Mouse (Mus musculus): ENCODE data around the gene Napb. TPM values are rescaled to one million over a fixed set of nuclear protein-coding genes. Genes with fewer than 3 reads are reported as not detected.
"Not testable (repeated sequence)": the region's sequence is repeated elsewhere in the genome, so short reads cannot be mapped to it uniquely, and the experiment has no call there.

Napb gene
- polyA plus RNA-seq (2012; rRNA removed), result 219 and 222 TPM in 2 replicates

GRCm38 (mm10) chr2:148732327-148733000 is at the start of gene Napb:
TSS of gene Napb (minus strand) at chr2:148732467.
- Histone ChIP-seq H3K4me1 (ENCODE audit: control insufficient read depth, insufficient read depth, low read length) (peaks cover 12% of the 10 kb centered on the region), H3K4me3 (ENCODE audit: insufficient read depth, low read length) (peak within 1 kb of the TSS; percentile 96), H3K27ac (ENCODE audit: insufficient read depth, low read length) (peak within 1 kb of the TSS; percentile 85)
- TF ChIP-seq CTCF (IDR thresholded peaks at IDR 0.05; ENCODE audit: extremely low read depth, insufficient read depth, low read length) (no peak), POLR2A (IDR thresholded peaks at IDR 0.05; ENCODE audit: extremely low read depth, insufficient read depth, low read length) (peak; percentile 100)

- TF ChIP-seq POLR2A (IDR thresholded peaks at IDR 0.05; ENCODE audit: extremely low read depth, insufficient read depth, low read length), result no peak
- TF ChIP-seq CTCF (IDR thresholded peaks at IDR 0.05; ENCODE audit: extremely low read depth, insufficient read depth, low read length), result no peak
- no peak within 1 kb of the TSS for H3K27ac ChIP-seq (ENCODE audit: insufficient read depth, low read length)
- H3K4me3 ChIP-seq (ENCODE audit: insufficient read depth, low read length), result no peak within 1 kb of the TSS
- H3K4me1 ChIP-seq (ENCODE audit: control insufficient read depth, insufficient read depth, low read length), result no peaks in the 10 kb centered on the region
Observed at GRCm38 (mm10) chr2:148781709-148782108, 49.4 kb upstream of the Napb start, which contains the start of gene 8030411F24Rik. TSS of gene 8030411F24Rik (plus strand) at chr2:148782009.

GRCm38 (mm10) chr2:148771397-148771796 is 39.1 kb upstream of the Napb start, which contains the start of gene Cst11:
TSS of gene Cst11 (minus strand) at chr2:148771497.
- H3K4me1 ChIP-seq (ENCODE audit: control insufficient read depth, insufficient read depth, low read length); H3K27ac ChIP-seq (ENCODE audit: insufficient read depth, low read length); H3K4me3 ChIP-seq (ENCODE audit: insufficient read depth, low read length): not testable (repeated sequence)

DNA sequence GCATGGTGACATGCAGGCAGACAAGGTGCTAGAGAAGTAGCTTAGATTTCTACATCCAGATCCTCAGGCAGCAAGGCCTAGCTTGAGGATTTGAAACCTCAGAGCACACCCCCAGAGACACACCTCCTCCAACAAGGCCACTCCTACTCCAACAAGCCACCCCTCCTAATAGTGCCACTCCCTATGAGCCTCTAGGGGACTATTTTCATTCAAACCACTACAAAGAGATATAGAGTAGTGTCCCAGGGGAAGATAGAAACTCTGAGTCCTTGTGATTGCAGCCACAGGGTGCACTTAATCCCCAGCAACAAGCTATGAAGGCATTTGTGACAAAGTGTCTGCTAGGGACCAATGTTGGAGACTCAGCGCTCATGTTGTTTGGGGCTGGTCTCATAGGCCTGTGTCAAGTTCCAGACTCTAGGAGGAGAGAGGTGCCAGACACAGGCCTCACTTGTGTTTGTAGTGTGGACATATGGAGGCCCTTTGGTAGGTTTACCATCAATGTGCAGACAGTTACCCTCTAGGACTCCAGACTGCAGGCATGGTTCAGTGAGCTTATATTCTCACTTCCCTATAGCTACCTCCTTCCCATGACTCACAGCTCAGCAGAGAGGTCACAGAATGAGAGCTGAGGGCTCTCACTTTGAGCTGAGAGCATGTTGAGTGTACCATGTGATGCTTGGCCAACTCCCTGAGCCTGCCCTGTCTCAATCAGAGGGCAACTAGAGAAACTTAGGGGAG is 31.6 kb upstream of the Napb start:
- TF ChIP-seq CTCF (IDR thresholded peaks at IDR 0.05; ENCODE audit: extremely low read depth, insufficient read depth, low read length) (no peak), POLR2A (IDR thresholded peaks at IDR 0.05; ENCODE audit: extremely low read depth, insufficient read depth, low read length) (no peak)
- Histone ChIP-seq H3K4me1 (ENCODE audit: control insufficient read depth, insufficient read depth, low read length) (no peaks in the 10 kb centered on the region), H3K27ac (ENCODE audit: insufficient read depth, low read length) (no peak overlapping the region), H3K4me3 (ENCODE audit: insufficient read depth, low read length) (no peak overlapping the region)

- no peak overlapping the region for H3K27ac ChIP-seq (ENCODE audit: insufficient read depth, low read length)
- no peaks in the 10 kb centered on the region for H3K4me1 ChIP-seq (ENCODE audit: control insufficient read depth, insufficient read depth, low read length)
- no peak overlapping the region for H3K4me3 ChIP-seq (ENCODE audit: insufficient read depth, low read length)
- TF ChIP-seq CTCF (IDR thresholded peaks at IDR 0.05; ENCODE audit: extremely low read depth, insufficient read depth, low read length), result no peak
- no peak for TF ChIP-seq POLR2A (IDR thresholded peaks at IDR 0.05; ENCODE audit: extremely low read depth, insufficient read depth, low read length)
Observed at GRCm38 (mm10) chr2:148754310-148754846, 22.1 kb upstream of the Napb start.

DNA sequence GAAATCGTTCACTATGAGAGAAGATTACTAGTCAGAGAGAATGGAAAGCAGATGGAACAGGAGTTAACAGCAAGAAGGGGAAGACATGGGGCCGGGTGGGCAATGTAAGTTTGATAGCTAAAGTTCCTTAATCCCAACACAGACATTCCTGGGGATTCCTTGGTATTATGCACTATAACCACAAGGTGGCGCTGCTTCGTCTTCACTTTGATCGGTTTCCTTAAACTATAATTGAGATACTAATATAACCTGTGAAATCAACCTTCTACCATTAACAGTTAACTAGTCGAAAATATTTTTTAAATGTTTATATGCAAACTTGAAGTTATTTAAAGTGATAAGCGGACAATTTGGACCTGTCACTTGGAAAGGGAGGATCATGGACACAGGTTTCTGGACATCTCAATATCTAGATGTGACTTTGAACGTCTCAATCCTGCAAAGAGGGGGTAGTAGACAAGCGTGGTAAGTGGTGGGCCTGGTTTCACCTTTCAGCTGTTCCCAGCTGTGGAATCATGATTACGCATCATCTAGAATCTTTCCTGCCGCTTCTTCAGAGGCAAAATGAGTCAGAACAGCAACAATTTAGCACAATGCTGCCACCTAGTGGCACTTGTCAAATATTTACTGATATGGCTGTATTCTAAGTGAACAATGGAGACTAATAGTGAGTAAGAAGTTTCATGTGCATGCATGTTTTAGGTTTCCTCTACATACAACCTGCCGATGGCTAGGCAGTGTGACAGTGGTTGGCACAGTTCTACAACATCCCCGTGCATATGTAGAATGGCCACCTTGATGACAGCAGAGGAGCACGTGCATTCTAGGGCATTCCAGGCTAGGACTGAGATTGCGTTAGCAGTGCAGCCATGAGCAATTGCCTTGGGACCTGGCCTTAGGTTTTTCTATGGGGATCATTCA is 19.9 kb upstream of the Napb start:
- no peaks in the 10 kb centered on the region for H3K4me1 ChIP-seq (ENCODE audit: control insufficient read depth, insufficient read depth, low read length)
- H3K27ac ChIP-seq (ENCODE audit: insufficient read depth, low read length), result no peak overlapping the region
- peak overlapping the region; percentile 21; the same call in 1 of the 2 replicates for H3K4me3 ChIP-seq (ENCODE audit: insufficient read depth, low read length)
- no peak for TF ChIP-seq POLR2A (IDR thresholded peaks at IDR 0.05; ENCODE audit: extremely low read depth, insufficient read depth, low read length)
- TF ChIP-seq CTCF (IDR thresholded peaks at IDR 0.05; ENCODE audit: extremely low read depth, insufficient read depth, low read length), result peak; percentile 44; the same call in 1 of the 2 replicates

GRCm38 (mm10) chr2:148750058-148750457 is 17.8 kb upstream of the Napb start, which contains the start of gene Cstl1:
TSS of gene Cstl1 (plus strand) at chr2:148750358.
- Histone ChIP-seq H3K4me3 (ENCODE audit: insufficient read depth, low read length) (no peak within 1 kb of the TSS), H3K4me1 (ENCODE audit: control insufficient read depth, insufficient read depth, low read length) (no peaks in the 10 kb centered on the region), H3K27ac (ENCODE audit: insufficient read depth, low read length) (no peak within 1 kb of the TSS)
- no peak for TF ChIP-seq POLR2A (IDR thresholded peaks at IDR 0.05; ENCODE audit: extremely low read depth, insufficient read depth, low read length)

GRCm38 (mm10) chr2:148743846-148744407 is 11.7 kb upstream of the Napb start:
- Histone ChIP-seq H3K4me1 (ENCODE audit: control insufficient read depth, insufficient read depth, low read length) (peaks cover 4% of the 10 kb centered on the region), H3K4me3 (ENCODE audit: insufficient read depth, low read length) (no peak overlapping the region), H3K27ac (ENCODE audit: insufficient read depth, low read length) (no peak overlapping the region)
- no peak for TF ChIP-seq POLR2A (IDR thresholded peaks at IDR 0.05; ENCODE audit: extremely low read depth, insufficient read depth, low read length)
- TF ChIP-seq CTCF (IDR thresholded peaks at IDR 0.05; ENCODE audit: extremely low read depth, insufficient read depth, low read length), result no peak

DNA sequence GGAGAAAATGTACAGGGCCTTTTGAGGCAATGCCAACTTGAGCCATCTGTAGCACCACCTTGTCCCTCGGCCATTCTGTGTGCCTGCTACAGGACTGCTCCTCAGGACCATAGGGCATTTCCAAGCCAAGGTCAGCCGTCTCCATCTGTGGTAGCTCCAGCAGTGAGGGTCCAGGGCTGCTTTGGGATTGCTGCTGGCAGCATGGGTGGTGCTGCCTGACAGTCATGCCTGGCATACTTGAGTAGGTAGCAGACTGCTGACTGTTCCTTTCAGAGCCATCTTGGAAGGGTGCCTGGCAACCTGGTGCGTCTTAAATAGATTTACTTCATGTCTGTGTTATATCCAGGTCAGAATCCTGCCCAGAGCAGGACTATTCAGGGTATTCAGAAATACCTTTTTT is 10.7 kb upstream of the Napb start:
- H3K27ac ChIP-seq (ENCODE audit: insufficient read depth, low read length), result no peak overlapping the region
- no peak overlapping the region for H3K4me3 ChIP-seq (ENCODE audit: insufficient read depth, low read length)
- H3K4me1 ChIP-seq (ENCODE audit: control insufficient read depth, insufficient read depth, low read length), result peaks cover 4% of the 10 kb centered on the region
- TF ChIP-seq POLR2A (IDR thresholded peaks at IDR 0.05; ENCODE audit: extremely low read depth, insufficient read depth, low read length) (no peak), CTCF (IDR thresholded peaks at IDR 0.05; ENCODE audit: extremely low read depth, insufficient read depth, low read length) (no peak)
